Comparison of ENCODE assay signal across 25 mouse cellular contexts in genomic region chr14:15377368-15377767, GRCm38 (mm10).
DNase-seq lines count a peak whose midpoint lies in the region; ATAC-seq and TF ChIP-seq lines count a peak whose summit lies in the region.
"Had no signal": no experiment of that assay in that cellular context is flagged by ENCODE, and none has a peak within 500 bp of the region (broad histone marks: within the 10 kb centered on the region; RNA-seq: fewer than 3 reads in every experiment).

No protein-coding gene starts in this region.

- no peak overlapping the region for H3K4me3 ChIP-seq in layer of hippocampus, adult 2 months
- H3K4me3 ChIP-seq: embryonic facial prominence, embryonic 13.5 days; forebrain, embryonic 10.5 days; forebrain, embryonic 15.5 days; heart, embryonic 13.5 days; hindbrain, embryonic 15.5 days; limb, embryonic 13.5 days; lung, embryonic 15.5 days; midbrain, embryonic 12.5 days; myocyte; neural tube, embryonic 12.5 days had no signal

- DNase-seq in frontal cortex, postnatal 10 days (ENCODE audit: low spot score in 2 of 2) = no peak
- no peak for DNase-seq in layer of hippocampus, adult 2 months (ENCODE audit: low spot score in 2 of 2)
- DNase-seq in layer of hippocampus, postnatal 10 days (ENCODE audit: low spot score in 2 of 2) = no peak
- DNase-seq in right cerebral cortex, adult 2 months (ENCODE audit: low spot score in 2 of 2) = peak; percentile 30 to 34
- no peak for DNase-seq in right cerebral cortex, postnatal 36 days (ENCODE audit: low spot score in 2 of 2)
- no peak for DNase-seq in adrenal gland, postnatal 14 days
- DNase-seq: adrenal gland, postnatal 10 days; heart, adult 18-20 months; kidney, adult 18-20 months; layer of hippocampus, postnatal 36 days; thymus, adult 18-20 months; thymus, postnatal 36 days had no signal

- peak; percentile 69 for ATAC-seq in frontal cortex, adult (ENCODE audit: low TSS enrichment)
- ATAC-seq: forebrain, embryonic 15.5 days; Patski had no signal

- peak; percentile 28; the same call in 1 of the 2 replicates for TF ChIP-seq CTCF in layer of hippocampus, adult 2 months (conservative IDR thresholded peaks at IDR 0.05)

- H3K27ac ChIP-seq in layer of hippocampus, adult 2 months = no peak overlapping the region
- H3K27ac ChIP-seq: embryonic facial prominence, embryonic 13.5 days; forebrain, embryonic 10.5 days; forebrain, embryonic 15.5 days; heart, embryonic 13.5 days; hindbrain, embryonic 15.5 days; limb, embryonic 13.5 days; lung, embryonic 15.5 days; midbrain, embryonic 12.5 days; neural tube, embryonic 12.5 days; stomach, postnatal 0 days had no signal

Comparison
In these comparisons a context has a peak if more than half of its experiments do, and no peak if none do; other contexts are left out.
1. DNase-seq: peak in right cerebral cortex, adult 2 months (2 of 2); none in frontal cortex, postnatal 10 days (0 of 2), layer of hippocampus, adult 2 months (0 of 2), layer of hippocampus, postnatal 10 days (0 of 2), right cerebral cortex, postnatal 36 days (0 of 2) and adrenal gland, postnatal 14 days (single experiment).